Mouse (Mus musculus) heart, embryonic 14.5 days (tissue): ENCODE measurements around the gene Sys1. TPM values are rescaled to one million over a fixed set of nuclear protein-coding genes. Genes with fewer than 3 reads are reported as not detected.
A peak's percentile ranks its signal among the peaks of the same experiment; 100 is the strongest.

ENCODE experiments used
- ATAC-seq: fragments of 200-750 bp; cut with Nextera tagmentation; 2 replicates; pipeline ENCODE4 v1.8.0; 2017; ENCODE audit warnings: low read depth, moderate TSS enrichment; ENCODE audit not compliant: insufficient number of reproducible peaks, insufficient read depth, low FRiP score
- H3K27ac ChIP-seq, 2 experiments: fragments of 200-500 bp in 1 of 2; fragments of 300-500 bp in 1 of 2; sonication (generic) in 1 of 2; replicated peaks in 1 of 2; 2 replicates each; pipeline ENCODE4 v1.5.1; 2012 to 2014; ENCODE audit warnings: low read depth in 2 of 2, low read length in 2 of 2, control low read depth in 1 of 2, mild to moderate bottlenecking in 1 of 2, mixed read lengths in 1 of 2; ENCODE audit not compliant: control insufficient read depth in 1 of 2, insufficient read depth in 1 of 2
- H3K27me3 ChIP-seq: fragments of 300-500 bp; sonication (generic); 2 replicates; pipeline ENCODE4 v1.6.1; 2014; ENCODE audit warnings: mild to moderate bottlenecking, low read length, control low read depth; ENCODE audit not compliant: control insufficient read depth, insufficient read depth
- H3K36me3 ChIP-seq: fragments of 300-500 bp; sonication (generic); 2 replicates; pipeline ENCODE4 v1.6.1; 2014; ENCODE audit warnings: mild to moderate bottlenecking, control low read depth, low read length, mixed read lengths; ENCODE audit not compliant: control insufficient read depth, insufficient read depth
- H3K4me1 ChIP-seq, 2 experiments: fragments of 200-500 bp in 1 of 2; fragments of 300-500 bp in 1 of 2; sonication (generic) in 1 of 2; 2 replicates each; pipeline ENCODE4 v1.6.1; 2012 to 2014; ENCODE audit warnings: low read length in 2 of 2, control low read depth in 1 of 2, mixed read lengths in 1 of 2; ENCODE audit not compliant: control insufficient read depth in 2 of 2, insufficient read depth in 2 of 2
- H3K4me2 ChIP-seq: fragments of 300-500 bp; sonication (generic); 2 replicates; pipeline ENCODE4 v1.6.1; 2014; ENCODE audit warnings: mild to moderate bottlenecking, low read length
- H3K4me3 ChIP-seq, 2 experiments: fragments of 200-500 bp in 1 of 2; fragments of 300-500 bp in 1 of 2; sonication (generic) in 1 of 2; 2 replicates each; pipeline ENCODE4 v1.5.1; 2012 to 2014; ENCODE audit warnings: low read length in 2 of 2, mild to moderate bottlenecking in 2 of 2, control low read depth in 1 of 2, low read depth in 1 of 2, moderate library complexity in 1 of 2; ENCODE audit not compliant: control insufficient read depth in 1 of 2, insufficient read depth in 1 of 2
- H3K9ac ChIP-seq: fragments of 300-500 bp; sonication (generic); 2 replicates; pipeline ENCODE4 v1.6.1; 2014; ENCODE audit warnings: mild to moderate bottlenecking, low read length
- H3K9me3 ChIP-seq: fragments of 300-500 bp; sonication (generic); 2 replicates; pipeline ENCODE4 v1.6.1; 2016; ENCODE audit warnings: low read length, control low read depth; ENCODE audit not compliant: control insufficient read depth
- WGBS: fragments of 180-500 bp; shearing (Covaris S2); extraction: QIAGEN DNeasy Blood & Tissue Kit; methylation state at CpG from one replicate; pipeline ENCODE4 v1.1.7; 2014; 5-methylcytosine and 5-hydroxymethylcytosine counted together
- polyA plus RNA-seq: library from polyadenylated mRNA; unstranded; fragments of >200 nt; fragmentation: Nextera tagmentation; extraction: Ambion mirVana; gene quantifications from 2 replicates; pipeline ENCODE4 v1.2.1, GENCODE M21; 2014

Gene Sys1
- polyA plus RNA-seq, 1 experiment from 2014 or later = 47.6 TPM

DNA sequence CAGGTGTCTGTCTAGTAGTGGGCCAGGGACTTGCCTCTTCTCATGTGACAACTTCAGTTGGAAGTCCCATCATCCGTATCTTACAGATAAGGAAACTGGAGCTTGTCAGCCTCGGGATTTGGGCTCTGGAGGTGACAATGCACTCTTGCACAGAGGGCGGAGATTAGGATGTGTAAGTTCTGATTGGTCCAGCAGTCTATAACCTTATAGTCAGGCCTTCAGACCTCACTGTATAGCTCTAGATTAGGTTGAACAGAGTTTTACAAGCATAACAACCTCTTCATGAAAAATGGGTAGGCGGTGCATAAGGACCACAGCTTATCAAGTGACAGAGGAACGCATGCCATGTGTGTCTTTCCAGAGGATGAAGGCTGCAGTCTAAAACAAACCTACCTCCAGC is 10.0 kb downstream of the Sys1 start:
- WGBS = 53% methylated on average over 5 of the region's 5 CpGs
- no peaks in the 10 kb centered on the region for H3K9me3 ChIP-seq
- H3K4me1 ChIP-seq = peaks cover 0 to 3% of the 10 kb centered on the region in 2 experiments; a peak in 3 of 4 replicates

DNA sequence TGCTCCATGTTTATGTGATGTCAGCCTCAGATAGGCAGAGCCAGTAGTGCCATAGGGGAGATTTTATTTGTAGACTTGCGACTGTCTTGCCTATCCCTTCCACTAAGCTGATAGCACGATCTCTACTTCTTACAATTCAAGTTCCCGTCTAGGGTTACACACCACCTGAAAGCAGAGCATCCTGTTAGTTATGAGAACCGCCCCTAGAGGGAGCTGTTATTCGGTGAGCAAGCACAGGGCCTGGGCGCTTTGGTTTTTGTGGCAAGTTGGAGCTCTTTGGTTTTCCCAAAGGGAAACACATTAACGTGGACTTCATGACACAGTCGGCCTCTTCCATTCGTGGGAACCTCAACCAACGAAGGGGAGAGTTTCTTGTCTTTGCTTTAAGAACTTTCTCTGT is 13.5 kb downstream of the Sys1 start:
- H3K36me3 ChIP-seq = peaks cover 37% of the 10 kb centered on the region
- WGBS = 32% methylated on average over 10 of the region's 10 CpGs
- H3K9me3 ChIP-seq = no peaks in the 10 kb centered on the region
- ATAC-seq = no peak
- no peak overlapping the region for H3K4me3 ChIP-seq
- H3K4me1 ChIP-seq = no peaks in the 10 kb centered on the region
- no peaks in the 10 kb centered on the region for H3K27me3 ChIP-seq
- no peak overlapping the region for H3K9ac ChIP-seq
- no peak overlapping the region for H3K27ac ChIP-seq
- H3K4me2 ChIP-seq = no peak overlapping the region

More for the DNA sequence above, 10.0 kb downstream of the Sys1 start:
- ATAC-seq = no peak
- no peak overlapping the region for H3K4me3 ChIP-seq
- peaks cover 55% of the 10 kb centered on the region for H3K36me3 ChIP-seq
- no peaks in the 10 kb centered on the region for H3K27me3 ChIP-seq
- no peak overlapping the region for H3K9ac ChIP-seq
- H3K4me2 ChIP-seq = no peak overlapping the region
- no peak overlapping the region for H3K27ac ChIP-seq

DNA sequence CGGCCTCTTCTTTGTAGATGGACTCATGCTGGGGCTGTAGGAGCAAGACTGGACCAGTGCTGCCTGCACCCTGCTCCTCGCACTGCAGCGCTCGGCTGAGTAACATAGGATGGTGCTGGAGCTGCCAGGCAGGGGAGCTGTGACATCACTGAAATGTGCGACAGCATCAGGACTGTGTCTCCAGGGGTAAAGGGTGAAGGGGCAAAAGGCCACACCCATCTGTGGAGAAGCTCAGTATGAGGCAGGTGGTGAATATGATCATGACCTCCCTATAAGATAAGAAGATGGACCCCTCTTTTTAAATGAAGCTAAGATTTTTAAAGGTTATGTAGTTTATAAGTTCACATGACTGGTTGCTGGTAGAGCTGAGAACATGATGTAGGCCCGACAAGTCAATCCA is 16.9 kb downstream of the Sys1 start, which contains the start of gene Trp53tg5:
Trp53tg5 (minus strand) TSS at position 101 of the 400 bp plus-strand sequence.
- no peaks in the 10 kb centered on the region for H3K4me1 ChIP-seq
- no peak within 1 kb of the TSS for H3K4me2 ChIP-seq
- no peak within 1 kb of the TSS for H3K4me3 ChIP-seq
- no peak within 1 kb of the TSS for H3K27ac ChIP-seq
- no peak for ATAC-seq
- no peaks in the 10 kb centered on the region for H3K27me3 ChIP-seq
- no peak within 1 kb of the TSS for H3K9ac ChIP-seq
- 76% methylated on average over 6 of the region's 6 CpGs for WGBS
- H3K36me3 ChIP-seq = peaks cover 13% of the 10 kb centered on the region; the same call in 1 of the 2 replicates
- no peaks in the 10 kb centered on the region for H3K9me3 ChIP-seq

- no peaks in the 10 kb centered on the region for H3K27me3 ChIP-seq
- H3K9me3 ChIP-seq = no peaks in the 10 kb centered on the region
- ATAC-seq = no peak; the same call in 1 of the 2 replicates
- H3K4me1 ChIP-seq = peaks cover 7 to 12% of the 10 kb centered on the region in 2 experiments
- 3% methylated on average over 25 of the region's 26 CpGs for WGBS
- peak within 1 kb of the TSS; percentile 79 to 88 for H3K4me3 ChIP-seq
- H3K36me3 ChIP-seq = peaks cover 23% of the 10 kb centered on the region
- peak within 1 kb of the TSS; percentile 83 for H3K9ac ChIP-seq
- peak within 1 kb of the TSS; percentile 97 for H3K4me2 ChIP-seq
- H3K27ac ChIP-seq = peak within 1 kb of the TSS; percentile 17 to 59; a peak in 3 of 4 replicates
Observed at GRCm38 (mm10) chr2:164485681-164486257, 29.0 kb downstream of the Sys1 start, which contains the start of gene Dbndd2. Dbndd2 (plus strand) TSS chr2:164486106.

DNA sequence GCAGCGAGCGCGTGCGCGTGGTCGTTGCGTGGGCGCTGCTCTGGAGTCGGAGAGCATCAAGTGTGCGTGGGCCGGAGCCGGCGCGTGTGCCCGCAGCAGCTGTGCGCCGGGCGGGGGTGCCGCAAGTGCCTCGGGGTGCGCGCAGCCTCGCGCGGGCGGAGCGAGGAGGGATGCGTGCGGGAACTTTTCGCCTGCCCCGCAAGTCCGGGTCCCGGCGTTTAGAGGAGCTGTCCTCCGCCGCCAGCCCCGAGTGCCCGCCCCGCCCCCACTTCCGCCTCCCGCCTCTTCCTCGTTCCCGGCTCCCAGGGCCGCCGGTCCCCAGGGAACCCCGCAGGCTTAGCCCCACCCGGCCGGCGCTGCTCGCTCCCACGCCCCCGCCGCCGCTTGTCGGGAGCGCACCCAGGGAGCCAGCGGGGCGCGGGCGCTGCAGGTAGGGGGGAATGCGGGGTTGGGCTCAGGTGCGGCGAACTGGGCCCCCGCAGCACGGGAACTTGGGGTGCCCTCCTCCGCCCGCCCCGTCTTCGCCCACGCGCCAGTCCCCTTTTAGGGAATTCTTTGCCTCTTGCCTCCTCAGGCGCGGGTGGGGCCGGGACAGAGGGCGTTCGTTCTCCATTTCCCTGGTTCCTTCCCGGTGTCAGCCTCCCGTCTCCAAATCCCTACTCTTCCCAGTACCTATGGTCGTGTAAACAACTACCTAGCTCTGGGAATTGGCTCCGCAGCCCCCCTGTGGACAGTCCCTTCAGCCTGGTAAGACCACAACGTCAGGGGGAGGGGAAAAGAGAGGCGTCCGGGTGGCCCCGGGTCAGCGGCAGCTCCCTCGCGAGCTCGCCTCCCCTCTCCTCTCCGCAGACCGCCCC is 29.7 kb downstream of the Sys1 start:
- Histone ChIP-seq H3K4me1 (peaks cover 7 to 12% of the 10 kb centered on the region in 2 experiments), H3K36me3 (peaks cover 25% of the 10 kb centered on the region), H3K27me3 (no peaks in the 10 kb centered on the region), H3K9ac (peak overlapping the region; percentile 83), H3K4me3 (peak overlapping the region; percentile 79 to 88), H3K27ac (peak overlapping the region; percentile 17 to 59; a peak in 3 of 4 replicates), H3K9me3 (no peaks in the 10 kb centered on the region), H3K4me2 (peak overlapping the region; percentile 97)
- ATAC-seq = peak; percentile 51
- WGBS = under 1% methylated on average over 81 of the region's 90 CpGs

DNA sequence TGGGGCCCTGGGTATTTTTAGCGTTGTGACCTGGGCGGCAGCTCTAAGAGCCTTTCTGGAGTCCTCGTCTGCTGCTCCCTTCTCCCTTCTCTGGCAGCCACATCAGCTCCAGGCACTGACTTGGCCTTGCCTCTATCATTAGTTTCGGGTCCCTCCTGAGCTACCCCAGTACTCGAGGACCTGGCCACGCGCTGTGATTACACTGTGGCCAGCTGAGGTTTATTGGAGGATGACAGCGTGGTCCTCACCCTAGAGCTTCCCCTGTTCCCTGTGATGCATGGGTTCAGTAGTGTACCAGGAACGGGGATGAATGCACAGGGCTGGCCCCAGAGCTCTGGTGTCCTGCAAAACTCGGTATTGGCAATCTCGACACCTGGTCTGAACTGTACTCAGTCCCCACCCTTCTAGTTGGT is 30.4 kb downstream of the Sys1 start:
- Histone ChIP-seq H3K27me3 (no peaks in the 10 kb centered on the region), H3K4me3 (peak overlapping the region; percentile 79 to 88), H3K9ac (peak overlapping the region; percentile 83), H3K9me3 (no peaks in the 10 kb centered on the region), H3K4me2 (peak overlapping the region; percentile 97), H3K36me3 (peaks cover 25% of the 10 kb centered on the region), H3K27ac (peak overlapping the region; percentile 15 to 59; a peak in 2 of 4 replicates), H3K4me1 (peaks cover 7 to 12% of the 10 kb centered on the region in 2 experiments)
- 5% methylated on average over 11 of the region's 11 CpGs for WGBS
- no peak for ATAC-seq

DNA sequence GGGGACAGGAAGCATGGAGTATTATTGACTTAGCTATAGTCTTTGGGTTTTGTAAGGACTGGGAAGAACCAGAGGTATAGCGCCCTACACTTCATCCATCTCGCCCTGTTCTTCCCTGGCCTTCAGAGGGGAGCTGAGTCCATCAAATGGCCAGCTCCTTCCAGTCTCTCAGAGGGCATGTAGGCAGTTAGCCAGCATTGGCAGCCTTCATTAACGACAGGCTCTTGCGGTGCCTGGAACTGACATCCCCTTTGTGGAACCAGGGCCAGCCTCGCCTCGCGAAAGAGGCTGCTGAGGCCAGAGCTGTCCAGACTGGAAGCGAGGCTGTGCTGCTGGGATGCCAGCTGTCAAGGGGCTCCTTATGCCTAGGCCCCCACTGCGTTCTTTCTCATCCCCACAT is 31.0 kb downstream of the Sys1 start:
- Histone ChIP-seq H3K4me3 (no peak overlapping the region), H3K9me3 (no peaks in the 10 kb centered on the region), H3K4me2 (peak overlapping the region; percentile 97), H3K9ac (no peak overlapping the region), H3K27ac (no peak overlapping the region), H3K4me1 (peaks cover 7 to 12% of the 10 kb centered on the region in 2 experiments), H3K36me3 (peaks cover 25% of the 10 kb centered on the region), H3K27me3 (no peaks in the 10 kb centered on the region)
- ATAC-seq = no peak
- WGBS = 68% methylated on average over 9 of the region's 9 CpGs
